Mouse (Mus musculus): ENCODE measurements at regions not wholly inside any gene's neighbourhood (a gene's known extent, or its start where the extent isn't known, plus 50 kb on each side); places are given as distances from the start of the nearest gene placed in this dataset.

- TF ChIP-seq EP300 (IDR thresholded peaks at IDR 0.05) (no peak), CTCF (IDR thresholded peaks at IDR 0.05) (no peak)
Measured at GRCm38 (mm10) chr3:153783928-153784570, 59.1 kb upstream of the St6galnac3 start.

Measured in lung, postnatal 0 days (tissue).